Mouse (Mus musculus): ENCODE measurements around the gene Clcc1. TPM values are rescaled to one million over a fixed set of nuclear protein-coding genes. Genes with fewer than 3 reads are reported as not detected.

Clcc1 gene
- polyA plus RNA-seq, 1 experiment from 2014 or later = 64.3 TPM

Other genes with a start within 250 kb of the Clcc1 start
- gene Celsr2, start 238.4 kb upstream of the Clcc1 start, polyA plus RNA-seq (2014; fragmentation: Nextera tagmentation; extraction: Ambion mirVana) = 22.1 and 27.9 TPM in 2 replicates
- gene Sars, start 208.7 kb upstream of the Clcc1 start, polyA plus RNA-seq (2014; fragmentation: Nextera tagmentation; extraction: Ambion mirVana) = 106 and 120 TPM in 2 replicates
- not detected in 2 replicates for gene 1700013F07Rik, start 119.8 kb upstream of the Clcc1 start, polyA plus RNA-seq (2014; fragmentation: Nextera tagmentation; extraction: Ambion mirVana)
- 0.59 and 2.0 TPM in 2 replicates for gene 5330417C22Rik, start 117.4 kb upstream of the Clcc1 start, polyA plus RNA-seq (2014; fragmentation: Nextera tagmentation; extraction: Ambion mirVana)
- gene Tmem167b, start 91.4 kb upstream of the Clcc1 start, polyA plus RNA-seq (2014; fragmentation: Nextera tagmentation; extraction: Ambion mirVana) = 20.4 and 32.7 TPM in 2 replicates
- gene Taf13, start 82.2 kb upstream of the Clcc1 start, polyA plus RNA-seq (2014; fragmentation: Nextera tagmentation; extraction: Ambion mirVana) = 35.1 and 45.2 TPM in 2 replicates
- 4.7 and 8.5 TPM in 2 replicates for gene Wdr47, start 62.6 kb upstream of the Clcc1 start, polyA plus RNA-seq (2014; fragmentation: Nextera tagmentation; extraction: Ambion mirVana)
- gene Gpsm2, start 68.4 kb downstream of the Clcc1 start, polyA plus RNA-seq (2014; fragmentation: Nextera tagmentation; extraction: Ambion mirVana) = 25.3 and 52.4 TPM in 2 replicates
- 0.14 TPM in 1 of 2 replicates, not detected in the other for gene Aknad1, start 85.7 kb downstream of the Clcc1 start, polyA plus RNA-seq (2014; fragmentation: Nextera tagmentation; extraction: Ambion mirVana)
- 27.5 and 32.1 TPM in 2 replicates for gene Stxbp3, start 186.6 kb downstream of the Clcc1 start, polyA plus RNA-seq (2014; fragmentation: Nextera tagmentation; extraction: Ambion mirVana)
- not detected in 2 replicates for gene Fndc7, start 236.1 kb downstream of the Clcc1 start, polyA plus RNA-seq (2014; fragmentation: Nextera tagmentation; extraction: Ambion mirVana)

Measured in kidney, embryonic 14.5 days (tissue).